Mouse (Mus musculus): ENCODE results near the gene Tubb3. TPM values are rescaled to one million over a fixed set of nuclear protein-coding genes. Genes with fewer than 3 reads are reported as not detected.
A peak's percentile ranks its signal among the peaks of the same experiment; 100 is the strongest.
"Not testable (repeated sequence)": the region's sequence is repeated elsewhere in the genome, so short reads cannot be mapped to it uniquely, and the experiment has no call there.

Gene Tubb3
- polyA plus RNA-seq, 1 experiment = not detected

GRCm38 (mm10) chr8:123422056-123422780 lies 11.0 kb downstream of the Tubb3 start:
- no peak overlapping the region for H3K4me3 ChIP-seq (ENCODE audit: insufficient read depth, low read length)
- no peak overlapping the region for H3K27ac ChIP-seq (ENCODE audit: insufficient read depth, low read depth, low read length)
- TF ChIP-seq CTCF (IDR thresholded peaks at IDR 0.05; ENCODE audit: low read depth, low read length) (peak; percentile 73), POLR2A (IDR thresholded peaks at IDR 0.05; ENCODE audit: borderline replicate concordance, low read depth, low read length) (no peak)
- H3K4me1 ChIP-seq (ENCODE audit: control insufficient read depth, insufficient read depth, low read length) = no peaks in the 10 kb centered on the region

GRCm38 (mm10) chr8:123422781-123423159 lies 11.5 kb downstream of the Tubb3 start:
- no peak for TF ChIP-seq POLR2A (IDR thresholded peaks at IDR 0.05; ENCODE audit: borderline replicate concordance, low read depth, low read length)
- no peak for TF ChIP-seq CTCF (IDR thresholded peaks at IDR 0.05; ENCODE audit: low read depth, low read length)
- H3K27ac ChIP-seq (ENCODE audit: insufficient read depth, low read depth, low read length) = no peak overlapping the region
- no peaks in the 10 kb centered on the region for H3K4me1 ChIP-seq (ENCODE audit: control insufficient read depth, insufficient read depth, low read length)
- no peak overlapping the region for H3K4me3 ChIP-seq (ENCODE audit: insufficient read depth, low read length)

GRCm38 (mm10) chr8:123423441-123423840 lies 12.2 kb downstream of the Tubb3 start, which contains the start of gene Def8:
Def8 (plus strand) TSS chr8:123423527.
- no peak within 1 kb of the TSS for H3K4me3 ChIP-seq (ENCODE audit: insufficient read depth, low read length)
- TF ChIP-seq POLR2A (IDR thresholded peaks at IDR 0.05; ENCODE audit: borderline replicate concordance, low read depth, low read length) (no peak), CTCF (IDR thresholded peaks at IDR 0.05; ENCODE audit: low read depth, low read length) (no peak)
- H3K4me1 ChIP-seq (ENCODE audit: control insufficient read depth, insufficient read depth, low read length) = no peaks in the 10 kb centered on the region
- H3K27ac ChIP-seq (ENCODE audit: insufficient read depth, low read depth, low read length) = no peak within 1 kb of the TSS

- TF ChIP-seq POLR2A (IDR thresholded peaks at IDR 0.05; ENCODE audit: borderline replicate concordance, low read depth, low read length) (no peak), CTCF (IDR thresholded peaks at IDR 0.05; ENCODE audit: low read depth, low read length) (no peak)
- no peak overlapping the region; the same call in 1 of the 2 replicates for H3K4me3 ChIP-seq (ENCODE audit: insufficient read depth, low read length)
- H3K27ac ChIP-seq (ENCODE audit: insufficient read depth, low read depth, low read length) = no peak overlapping the region
- H3K4me1 ChIP-seq (ENCODE audit: control insufficient read depth, insufficient read depth, low read length) = no peaks in the 10 kb centered on the region
These were observed 15.6 kb downstream of the Tubb3 start for GRCm38 (mm10) chr8:123426511-123427509.

- no peak for TF ChIP-seq CTCF (IDR thresholded peaks at IDR 0.05; ENCODE audit: low read depth, low read length)
- no peak for TF ChIP-seq POLR2A (IDR thresholded peaks at IDR 0.05; ENCODE audit: borderline replicate concordance, low read depth, low read length)
- no peak overlapping the region for H3K27ac ChIP-seq (ENCODE audit: insufficient read depth, low read depth, low read length)
- H3K4me1 ChIP-seq (ENCODE audit: control insufficient read depth, insufficient read depth, low read length) = no peaks in the 10 kb centered on the region
- H3K4me3 ChIP-seq (ENCODE audit: insufficient read depth, low read length) = no peak overlapping the region
These were observed 16.5 kb downstream of the Tubb3 start for GRCm38 (mm10) chr8:123427639-123428275.

- Histone ChIP-seq H3K4me1 (ENCODE audit: control insufficient read depth, insufficient read depth, low read length) (no peaks in the 10 kb centered on the region), H3K27ac (ENCODE audit: insufficient read depth, low read depth, low read length) (no peak overlapping the region), H3K4me3 (ENCODE audit: insufficient read depth, low read length) (no peak overlapping the region)
- TF ChIP-seq CTCF (IDR thresholded peaks at IDR 0.05; ENCODE audit: low read depth, low read length) (no peak), POLR2A (IDR thresholded peaks at IDR 0.05; ENCODE audit: borderline replicate concordance, low read depth, low read length) (no peak)
These were observed 17.2 kb downstream of the Tubb3 start for GRCm38 (mm10) chr8:123428343-123428893.

- Histone ChIP-seq H3K27ac (ENCODE audit: insufficient read depth, low read depth, low read length) (no peak overlapping the region), H3K4me3 (ENCODE audit: insufficient read depth, low read length) (no peak overlapping the region), H3K4me1 (ENCODE audit: control insufficient read depth, insufficient read depth, low read length) (no peaks in the 10 kb centered on the region)
- TF ChIP-seq CTCF (IDR thresholded peaks at IDR 0.05; ENCODE audit: low read depth, low read length) = no peak
- no peak for TF ChIP-seq POLR2A (IDR thresholded peaks at IDR 0.05; ENCODE audit: borderline replicate concordance, low read depth, low read length)
These were observed 17.9 kb downstream of the Tubb3 start for GRCm38 (mm10) chr8:123428939-123429721.

- not testable (repeated sequence) for H3K27ac ChIP-seq (ENCODE audit: insufficient read depth, low read depth, low read length); H3K4me3 ChIP-seq (ENCODE audit: insufficient read depth, low read length); H3K4me1 ChIP-seq (ENCODE audit: control insufficient read depth, insufficient read depth, low read length)
These were observed 18.4 kb downstream of the Tubb3 start for GRCm38 (mm10) chr8:123429722-123430013.

GRCm38 (mm10) chr8:123430936-123431335 lies 19.7 kb downstream of the Tubb3 start:
- H3K4me3 ChIP-seq (ENCODE audit: insufficient read depth, low read length); H3K27ac ChIP-seq (ENCODE audit: insufficient read depth, low read depth, low read length); H3K4me1 ChIP-seq (ENCODE audit: control insufficient read depth, insufficient read depth, low read length): not testable (repeated sequence)
